Mouse (Mus musculus) heart, postnatal 0 days (tissue): Measurements from ENCODE around the gene Olfr691. TPM values are rescaled to one million over a fixed set of nuclear protein-coding genes. Genes with fewer than 3 reads are reported as not detected.

ENCODE experiments used
- ATAC-seq: fragments of 200-750 bp; cut with Nextera tagmentation; 2 replicates; pipeline ENCODE4 v1.8.0; 2017; ENCODE audit warnings: low read depth, moderate number of reproducible peaks, moderate library complexity; ENCODE audit not compliant: insufficient read depth
- DNase-seq: peaks from one replicate; pipeline ENCODE4 v3.0.0-alpha.2; 2016; ENCODE audit warnings: low spot score
- H3K27ac ChIP-seq: fragments of 300-500 bp; sonication (generic); 2 replicates; pipeline ENCODE4 v1.5.1; 2014; ENCODE audit warnings: low read depth, mild to moderate bottlenecking
- H3K27me3 ChIP-seq: fragments of 300-500 bp; sonication (generic); 2 replicates; pipeline ENCODE4 v1.6.1; 2014; ENCODE audit warnings: low read length, mixed read lengths; ENCODE audit not compliant: control insufficient read depth, insufficient read depth
- H3K36me3 ChIP-seq: fragments of 300-500 bp; sonication (generic); replicated peaks from 2 replicates; pipeline ENCODE4 v1.6.1; 2014; ENCODE audit warnings: low read length, mixed read lengths; ENCODE audit not compliant: control insufficient read depth, insufficient read depth
- H3K4me1 ChIP-seq: fragments of 300-500 bp; sonication (generic); 2 replicates; pipeline ENCODE4 v1.6.1; 2014; ENCODE audit warnings: antibody characterized with exemption; ENCODE audit not compliant: control insufficient read depth, insufficient read depth
- H3K4me2 ChIP-seq: fragments of 300-500 bp; sonication (generic); 2 replicates; pipeline ENCODE4 v1.6.1; 2014; ENCODE audit warnings: low read depth, mild to moderate bottlenecking, low read length, moderate library complexity
- H3K4me3 ChIP-seq: fragments of 300-500 bp; sonication (generic); 2 replicates; pipeline ENCODE4 v1.5.1; 2014; ENCODE audit warnings: low read depth, low read length
- H3K9ac ChIP-seq: fragments of 300-500 bp; sonication (generic); replicated peaks from 2 replicates; pipeline ENCODE4 v1.6.1; 2014; ENCODE audit warnings: low read depth, low read length, mixed read lengths
- H3K9me3 ChIP-seq: fragments of 300-500 bp; sonication (generic); replicated peaks from 2 replicates; pipeline ENCODE4 v1.6.1; 2016; ENCODE audit warnings: low read length; ENCODE audit not compliant: control insufficient read depth
- CTCF ChIP-seq: IDR thresholded peaks from 2 replicates; pipeline ENCODE4 v1.5.1; 2016; ENCODE audit warnings: antibody characterized with exemption, control low read depth, low read depth
- EP300 ChIP-seq: IDR thresholded peaks from 2 replicates; pipeline ENCODE4 v1.6.1; 2016; ENCODE audit warnings: antibody characterized with exemption, low read depth
- WGBS: fragments of 180-500 bp; shearing (Covaris S2); extraction: QIAGEN DNeasy Blood & Tissue Kit; methylation state at CpG from one replicate; pipeline ENCODE4 v1.1.7; 2014; 5-methylcytosine and 5-hydroxymethylcytosine counted together
- polyA plus RNA-seq: library from polyadenylated mRNA; unstranded; fragments of >200 nt; fragmentation: Nextera tagmentation; extraction: Ambion mirVana; gene quantifications from 2 replicates; pipeline ENCODE4 v1.2.1, GENCODE M21; 2015
- total RNA-seq: library from RNA; depleted of rRNA; stranded (reverse); fragments of >200 nt; gene quantifications from 2 replicates; pipeline ENCODE4 v1.2.3, GENCODE M21; 2014; ENCODE audit warnings: low replicate concordance; rRNA removed

The Olfr691 gene
- total RNA-seq (1.0 TPM in 1 of 2 replicates, not detected in the other), polyA plus RNA-seq (not detected in 2 replicates)

- WGBS, result 39% methylated on average over 1 of the region's 1 CpGs
- ATAC-seq, result no peak
- Histone ChIP-seq H3K4me1 (no peaks in the 10 kb centered on the region), H3K36me3 (no peaks in the 10 kb centered on the region), H3K9ac (no peak within 1 kb of the TSS), H3K4me3 (no peak within 1 kb of the TSS), H3K27ac (no peak within 1 kb of the TSS), H3K27me3 (no peaks in the 10 kb centered on the region), H3K4me2 (no peak within 1 kb of the TSS), H3K9me3 (no peaks in the 10 kb centered on the region)
- no peak for DNase-seq
- TF ChIP-seq EP300 (no peak), CTCF (no peak)
Measured at GRCm38 (mm10) chr7:105342170-105342569, at the start of gene Olfr691. Gene Olfr691, minus strand, starts transcription at chr7:105342270.

GRCm38 (mm10) chr7:105390236-105390635 is 48.2 kb upstream of the Olfr691 start:
- peaks cover 42% of the 10 kb centered on the region for H3K36me3 ChIP-seq

GRCm38 (mm10) chr7:105387696-105388095 is 45.6 kb upstream of the Olfr691 start:
- no peaks in the 10 kb centered on the region for H3K9me3 ChIP-seq
- ATAC-seq (no peak), DNase-seq (no peak)
- TF ChIP-seq EP300 (no peak), CTCF (no peak)
- H3K4me3 ChIP-seq, result no peak overlapping the region
- H3K4me1 ChIP-seq, result no peaks in the 10 kb centered on the region
- no peak overlapping the region for H3K4me2 ChIP-seq
- 86% methylated on average over 2 of the region's 2 CpGs for WGBS
- H3K27ac ChIP-seq, result no peak overlapping the region
- no peak overlapping the region for H3K9ac ChIP-seq
- H3K36me3 ChIP-seq, result peaks cover 64% of the 10 kb centered on the region
- no peaks in the 10 kb centered on the region for H3K27me3 ChIP-seq

More at GRCm38 (mm10) chr7:105390236-105390635, 48.2 kb upstream of the Olfr691 start:
- no peaks in the 10 kb centered on the region for H3K9me3 ChIP-seq
- DNase-seq (no peak), ATAC-seq (no peak)
- WGBS, result 84% methylated on average over 2 of the region's 2 CpGs
- no peak overlapping the region for H3K9ac ChIP-seq
- H3K4me1 ChIP-seq, result no peaks in the 10 kb centered on the region
- no peak for TF ChIP-seq CTCF
- no peak for TF ChIP-seq EP300
- no peak overlapping the region for H3K4me2 ChIP-seq
- no peak overlapping the region for H3K27ac ChIP-seq
- H3K4me3 ChIP-seq, result no peak overlapping the region
- H3K27me3 ChIP-seq, result no peaks in the 10 kb centered on the region

GRCm38 (mm10) chr7:105380329-105380728 is 38.3 kb upstream of the Olfr691 start:
- Histone ChIP-seq H3K4me2 (no peak overlapping the region), H3K9ac (no peak overlapping the region), H3K9me3 (no peaks in the 10 kb centered on the region), H3K4me1 (no peaks in the 10 kb centered on the region), H3K36me3 (peaks cover 83% of the 10 kb centered on the region), H3K27me3 (no peaks in the 10 kb centered on the region), H3K27ac (no peak overlapping the region), H3K4me3 (no peak overlapping the region)
- WGBS, result 94% methylated on average over 3 of the region's 3 CpGs
- TF ChIP-seq EP300 (no peak), CTCF (no peak)
- no peak for DNase-seq
- no peak for ATAC-seq

GRCm38 (mm10) chr7:105374866-105375265 is 32.8 kb upstream of the Olfr691 start, which contains the start of gene Gm5901:
Gene Gm5901, plus strand, starts transcription at chr7:105375038.
- H3K4me3 ChIP-seq, result no peak within 1 kb of the TSS
- TF ChIP-seq EP300 (no peak), CTCF (no peak)
- H3K4me1 ChIP-seq, result 0 out of 2 replicates have a peak, but pooled peaks cover 14% of the 10 kb centered on the region
- DNase-seq (no peak), ATAC-seq (no peak)
- H3K4me2 ChIP-seq, result no peak within 1 kb of the TSS
- H3K36me3 ChIP-seq, result peaks cover 39% of the 10 kb centered on the region
- H3K27me3 ChIP-seq, result no peaks in the 10 kb centered on the region
- peak within 1 kb of the TSS; percentile 53; the same call in 1 of the 2 replicates for H3K27ac ChIP-seq
- WGBS, result 74% methylated on average over 1 of the region's 1 CpGs
- no peak within 1 kb of the TSS for H3K9ac ChIP-seq
- no peaks in the 10 kb centered on the region for H3K9me3 ChIP-seq

GRCm38 (mm10) chr7:105373976-105374375 is 31.9 kb upstream of the Olfr691 start:
- Histone ChIP-seq H3K36me3 (peaks cover 30% of the 10 kb centered on the region), H3K4me3 (no peak overlapping the region), H3K9ac (no peak overlapping the region), H3K27me3 (no peaks in the 10 kb centered on the region), H3K4me1 (0 out of 2 replicates have a peak, but pooled peaks cover 14% of the 10 kb centered on the region), H3K4me2 (no peak overlapping the region), H3K9me3 (no peaks in the 10 kb centered on the region), H3K27ac (peak overlapping the region; percentile 53; the same call in 1 of the 2 replicates)
- no peak for ATAC-seq
- WGBS, result 75% methylated on average over 3 of the region's 3 CpGs
- DNase-seq, result no peak
- TF ChIP-seq EP300 (no peak), CTCF (no peak)
